Comparison of ENCODE assay signal across 11 mouse cellular contexts in the genomic region with DNA sequence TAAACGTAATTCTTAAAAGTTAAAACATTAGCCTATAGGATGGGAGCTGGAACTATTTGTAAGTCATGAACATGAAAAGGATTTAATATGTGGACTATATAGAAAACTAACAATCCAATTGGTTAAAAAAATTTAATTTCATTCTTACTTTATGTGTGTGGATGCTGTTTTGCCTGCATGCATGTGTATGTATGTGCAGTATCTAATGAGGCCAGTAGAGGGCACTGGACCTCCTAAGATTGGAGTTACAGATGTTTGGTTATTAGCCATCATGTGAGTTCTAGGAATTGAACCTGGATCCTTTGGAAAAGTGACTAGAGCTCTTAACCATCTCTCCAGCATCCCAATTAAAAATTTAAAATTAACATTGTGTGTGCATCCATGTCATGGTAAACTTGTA. TPM values are rescaled to one million over a fixed set of nuclear protein-coding genes. Genes with fewer than 3 reads are reported as not detected.
DNase-seq lines count a peak whose midpoint lies in the region; ATAC-seq and TF ChIP-seq lines count a peak whose summit lies in the region.
"Had no signal": no experiment of that assay in that cellular context is flagged by ENCODE, and none has a peak within 500 bp of the region (broad histone marks: within the 10 kb centered on the region; RNA-seq: fewer than 3 reads in every experiment).

No protein-coding gene starts in this region.

- TF ChIP-seq CTCF in liver, embryonic 14.5 days (IDR thresholded peaks at IDR 0.05; ENCODE audit: low read depth) = peak; percentile 77
- peak; percentile 91 for TF ChIP-seq CTCF in stomach, postnatal 0 days (IDR thresholded peaks at IDR 0.05; ENCODE audit: low read depth)

- no peak for TF ChIP-seq EP300 in liver, embryonic 14.5 days (IDR thresholded peaks at IDR 0.05; ENCODE audit: low read depth)
- TF ChIP-seq EP300 in stomach, postnatal 0 days (optimal IDR thresholded peaks at IDR 0.05) = no peak

- no peak overlapping the region for H3K9ac ChIP-seq in hindbrain, embryonic 11.5 days (ENCODE audit: low read depth, low read length)
- H3K9ac ChIP-seq in hindbrain, embryonic 12.5 days = no peak overlapping the region
- H3K9ac ChIP-seq in liver, embryonic 14.5 days (replicated peaks) = no peak overlapping the region
- no peak overlapping the region for H3K9ac ChIP-seq in stomach, postnatal 0 days (ENCODE audit: low read length)
- H3K9ac ChIP-seq: embryonic facial prominence, embryonic 13.5 days; liver, embryonic 15.5 days; stomach, embryonic 15.5 days had no signal

- no peak for ATAC-seq in hindbrain, embryonic 11.5 days (ENCODE audit: low FRiP score)
- no peak for ATAC-seq in hindbrain, embryonic 12.5 days (ENCODE audit: low FRiP score)
- no peak for ATAC-seq in liver, embryonic 14.5 days (ENCODE audit: insufficient read depth)
- ATAC-seq in stomach, postnatal 0 days (ENCODE audit: low FRiP score, low TSS enrichment) = no peak; the same call in 1 of the 2 replicates

- H3K4me2 ChIP-seq in hindbrain, embryonic 11.5 days (replicated peaks; ENCODE audit: low read depth, low read length) = no peak overlapping the region
- H3K4me2 ChIP-seq in hindbrain, embryonic 12.5 days (replicated peaks) = no peak overlapping the region
- H3K4me2 ChIP-seq in liver, embryonic 14.5 days (ENCODE audit: low read depth) = no peak overlapping the region
- no peak overlapping the region for H3K4me2 ChIP-seq in stomach, postnatal 0 days (replicated peaks; ENCODE audit: low read depth)
- H3K4me2 ChIP-seq: embryonic facial prominence, embryonic 13.5 days; liver, embryonic 15.5 days; stomach, embryonic 15.5 days had no signal

- H3K4me3 ChIP-seq in hindbrain, embryonic 11.5 days (ENCODE audit: low read depth, low read length) = no peak overlapping the region
- H3K4me3 ChIP-seq in hindbrain, embryonic 12.5 days = no peak overlapping the region
- no peak overlapping the region for H3K4me3 ChIP-seq in liver, embryonic 14.5 days (ENCODE audit: insufficient read depth in 1 of 2, low read depth in 2 of 2, low read length in 2 of 2)
- H3K4me3 ChIP-seq in stomach, postnatal 0 days (ENCODE audit: low read depth, low read length) = no peak overlapping the region
- H3K4me3 ChIP-seq: embryonic facial prominence, embryonic 13.5 days; liver, embryonic 15.5 days; stomach, embryonic 15.5 days had no signal

- no peaks in the 10 kb centered on the region for H3K9me3 ChIP-seq in hindbrain, embryonic 11.5 days (ENCODE audit: control insufficient read depth, low read length)
- H3K9me3 ChIP-seq in hindbrain, embryonic 12.5 days (replicated peaks) = no peaks in the 10 kb centered on the region
- no peaks in the 10 kb centered on the region for H3K9me3 ChIP-seq in liver, embryonic 14.5 days (ENCODE audit: control insufficient read depth, low read length)
- no peaks in the 10 kb centered on the region for H3K9me3 ChIP-seq in stomach, postnatal 0 days (ENCODE audit: control insufficient read depth, low read length)
- H3K9me3 ChIP-seq: embryonic facial prominence, embryonic 13.5 days; liver, embryonic 15.5 days; stomach, embryonic 15.5 days had no signal

- DNase-seq in hindbrain, embryonic 11.5 days (ENCODE audit: low spot score) = peak; percentile 77
- DNase-seq in 416B (ENCODE audit: low read depth) = peak; percentile 73
- peak; percentile 89 for DNase-seq in NIH3T3 (ENCODE audit: low read depth)
- DNase-seq in cerebellum, postnatal 14 days = peak; percentile 74 to 78
- peak; percentile 71 for DNase-seq in heart, postnatal 4 days
- peak; percentile 28 to 48 (median 39) for DNase-seq in liver, embryonic 14.5 days (ENCODE audit: low read depth in 3 of 3, low spot score in 3 of 3)
- peak; percentile 44 for DNase-seq in stomach, postnatal 0 days (ENCODE audit: low spot score)

- H3K4me1 ChIP-seq in hindbrain, embryonic 11.5 days (replicated peaks; ENCODE audit: control insufficient read depth, insufficient read depth, low read length) = no peaks in the 10 kb centered on the region
- H3K4me1 ChIP-seq in hindbrain, embryonic 12.5 days = no peaks in the 10 kb centered on the region
- H3K4me1 ChIP-seq in liver, embryonic 14.5 days (replicated peaks; ENCODE audit: control insufficient read depth in 2 of 2, insufficient read depth in 2 of 2, low read length in 1 of 2) = no peaks in the 10 kb centered on the region
- H3K4me1 ChIP-seq in stomach, postnatal 0 days (replicated peaks; ENCODE audit: control insufficient read depth, insufficient read depth) = no peaks in the 10 kb centered on the region
- H3K4me1 ChIP-seq: embryonic facial prominence, embryonic 13.5 days; liver, embryonic 15.5 days; stomach, embryonic 15.5 days had no signal

- no peaks in the 10 kb centered on the region for H3K36me3 ChIP-seq in hindbrain, embryonic 11.5 days (ENCODE audit: control insufficient read depth, insufficient read depth, low read length)
- peaks cover 35% of the 10 kb centered on the region for H3K36me3 ChIP-seq in hindbrain, embryonic 12.5 days
- H3K36me3 ChIP-seq in liver, embryonic 14.5 days (replicated peaks; ENCODE audit: control insufficient read depth, insufficient read depth, low read depth) = peaks cover 30% of the 10 kb centered on the region
- H3K36me3 ChIP-seq in stomach, postnatal 0 days (ENCODE audit: control insufficient read depth, insufficient read depth, low read length) = peaks cover 17% of the 10 kb centered on the region; the same call in 1 of the 2 replicates

- no peaks in the 10 kb centered on the region for H3K27me3 ChIP-seq in hindbrain, embryonic 11.5 days (ENCODE audit: control insufficient read depth, insufficient read depth, low read length)
- no peaks in the 10 kb centered on the region for H3K27me3 ChIP-seq in hindbrain, embryonic 12.5 days
- no peaks in the 10 kb centered on the region for H3K27me3 ChIP-seq in liver, embryonic 14.5 days (ENCODE audit: control insufficient read depth, insufficient read depth, low read length)
- H3K27me3 ChIP-seq in stomach, postnatal 0 days (ENCODE audit: control insufficient read depth, insufficient read depth, low read length) = no peaks in the 10 kb centered on the region
- H3K27me3 ChIP-seq: embryonic facial prominence, embryonic 13.5 days; liver, embryonic 15.5 days; stomach, embryonic 15.5 days had no signal

- WGBS in hindbrain, embryonic 11.5 days = 89% methylated on average over 1 of the region's 1 CpGs
- 97% methylated on average over 1 of the region's 1 CpGs for WGBS in hindbrain, embryonic 12.5 days
- WGBS in liver, embryonic 14.5 days (ENCODE audit: insufficient replicate concordance) = 80% methylated on average over 1 of the region's 1 CpGs
- WGBS in stomach, postnatal 0 days = 78% methylated on average over 1 of the region's 1 CpGs

- H3K27ac ChIP-seq in hindbrain, embryonic 11.5 days (ENCODE audit: low read depth, low read length) = no peak overlapping the region
- H3K27ac ChIP-seq in hindbrain, embryonic 12.5 days = no peak overlapping the region
- H3K27ac ChIP-seq in liver, embryonic 14.5 days = no peak overlapping the region
- no peak overlapping the region for H3K27ac ChIP-seq in stomach, postnatal 0 days (replicated peaks)
- H3K27ac ChIP-seq: embryonic facial prominence, embryonic 13.5 days; liver, embryonic 15.5 days; stomach, embryonic 15.5 days had no signal

RNA-seq across cellular contexts. Expression of gene Gosr1, which starts 25.9 kb away (rescaled TPM):
- polyA plus RNA-seq in hindbrain, embryonic 11.5 days (2014; fragmentation: Nextera tagmentation; extraction: Ambion mirVana) = 28.3 and 28.4 TPM in 2 replicates
- 29.5 and 30.4 TPM in 2 replicates for polyA plus RNA-seq in hindbrain, embryonic 12.5 days (2016; fragmentation: Nextera tagmentation; extraction: Ambion mirVana)
- total RNA-seq in heart, postnatal 4 days (2021) = 10 to 100 TPM; 34.9 to 37.0 TPM
- polyA plus RNA-seq in liver, embryonic 14.5 days (2012; rRNA removed) = 5.9 and 6.4 TPM in 2 replicates
- polyA plus RNA-seq in liver, embryonic 14.5 days (2014; fragmentation: Nextera tagmentation; extraction: Ambion mirVana) = 12.3 and 15.8 TPM in 2 replicates
- 15.8 and 17.7 TPM in 2 replicates for polyA plus RNA-seq in stomach, postnatal 0 days (2015; fragmentation: Nextera tagmentation; extraction: Ambion mirVana)

RNA-seq across cellular contexts. Expression of gene Cpd, which starts 57.6 kb away (rescaled TPM):
- polyA plus RNA-seq in hindbrain, embryonic 11.5 days (2014; fragmentation: Nextera tagmentation; extraction: Ambion mirVana) = 15.4 and 16.0 TPM in 2 replicates
- 15.4 and 15.6 TPM in 2 replicates for polyA plus RNA-seq in hindbrain, embryonic 12.5 days (2016; fragmentation: Nextera tagmentation; extraction: Ambion mirVana)
- 10 to 100 TPM; 66.0 to 66.4 TPM for total RNA-seq in heart, postnatal 4 days (2021)
- 5.9 and 7.2 TPM in 2 replicates for polyA plus RNA-seq in liver, embryonic 14.5 days (2012; rRNA removed)
- polyA plus RNA-seq in liver, embryonic 14.5 days (2014; fragmentation: Nextera tagmentation; extraction: Ambion mirVana) = 8.2 and 8.5 TPM in 2 replicates
- 15.9 and 16.1 TPM in 2 replicates for polyA plus RNA-seq in stomach, postnatal 0 days (2015; fragmentation: Nextera tagmentation; extraction: Ambion mirVana)

Comparison
In these comparisons a context has a peak if more than half of its experiments do, and no peak if none do; other contexts are left out.
1. DNase-seq: peak in every context shown above with its lines; median percentile 89 in NIH3T3; 77 in hindbrain, embryonic 11.5 days; 76 in cerebellum, postnatal 14 days; 73 in 416B; 71 in heart, postnatal 4 days; 44 in stomach, postnatal 0 days; 39 in liver, embryonic 14.5 days.